Comparison of ENCODE assay signal across 16 mouse cellular contexts in genomic region chrX:110714137-110714536, GRCm38 (mm10).
"Had no signal": no experiment of that assay in that cellular context is flagged by ENCODE, and none has a peak within 500 bp of the region (broad histone marks: within the 10 kb centered on the region; RNA-seq: fewer than 3 reads in every experiment).

No protein-coding gene starts in this region.

- H3K4me3 ChIP-seq: neural tube, embryonic 13.5 days; neural tube, embryonic 15.5 days; stomach, embryonic 15.5 days had no signal

- H3K36me3 ChIP-seq: neural tube, embryonic 13.5 days; neural tube, embryonic 15.5 days; stomach, embryonic 15.5 days had no signal

- H3K27ac ChIP-seq: neural tube, embryonic 13.5 days; neural tube, embryonic 15.5 days; stomach, embryonic 15.5 days; stomach, postnatal 0 days had no signal

- H3K9ac ChIP-seq: neural tube, embryonic 13.5 days; neural tube, embryonic 15.5 days; stomach, embryonic 15.5 days had no signal

- DNase-seq: retina, postnatal 1 day; right cerebral cortex, adult 18-20 months; right cerebral cortex, postnatal 14 days; right cerebral cortex, postnatal 25 days; right cerebral cortex, postnatal 4 days; spleen, adult 18-20 months; thymus, adult 18-20 months; thymus, adult 2 months; thymus, postnatal 14 days; thymus, postnatal 25 days; thymus, postnatal 36 days; thymus, postnatal 4 days had no signal

- H3K27me3 ChIP-seq: neural tube, embryonic 13.5 days; neural tube, embryonic 15.5 days; stomach, embryonic 15.5 days had no signal

- H3K4me1 ChIP-seq: neural tube, embryonic 13.5 days; neural tube, embryonic 15.5 days; stomach, embryonic 15.5 days had no signal

- H3K9me3 ChIP-seq: neural tube, embryonic 13.5 days; neural tube, embryonic 15.5 days; stomach, embryonic 15.5 days had no signal
